Mouse (Mus musculus): ENCODE measurements around the gene Sis.

Sis gene

GRCm38 (mm10) chr3:72967675-72968074, at the start of gene Sis:
Gene Sis, minus strand, starts transcription at chr3:72967863.
- no peak for DNase-seq

DNA sequence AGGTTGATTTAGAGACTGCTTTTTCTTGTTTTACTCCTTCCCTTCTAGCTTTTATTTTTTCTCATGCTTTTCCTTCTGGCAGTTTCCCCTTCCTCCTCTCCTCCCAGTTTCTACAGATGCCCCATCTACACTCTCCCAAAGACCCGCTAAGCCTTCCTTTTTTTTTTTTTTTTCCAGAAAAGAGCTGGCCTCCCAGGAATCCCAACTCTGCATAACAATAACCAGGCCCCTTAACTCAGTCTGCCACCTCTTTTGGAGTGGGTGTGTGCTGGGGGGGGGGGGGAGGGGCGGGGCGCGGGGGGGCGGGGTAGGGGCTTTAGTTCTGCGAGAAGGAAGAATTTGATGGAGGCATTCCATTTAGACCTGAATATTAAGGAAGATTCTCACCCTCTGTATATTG, 38.4 kb upstream of the Sis start:
- no peak for DNase-seq

DNA sequence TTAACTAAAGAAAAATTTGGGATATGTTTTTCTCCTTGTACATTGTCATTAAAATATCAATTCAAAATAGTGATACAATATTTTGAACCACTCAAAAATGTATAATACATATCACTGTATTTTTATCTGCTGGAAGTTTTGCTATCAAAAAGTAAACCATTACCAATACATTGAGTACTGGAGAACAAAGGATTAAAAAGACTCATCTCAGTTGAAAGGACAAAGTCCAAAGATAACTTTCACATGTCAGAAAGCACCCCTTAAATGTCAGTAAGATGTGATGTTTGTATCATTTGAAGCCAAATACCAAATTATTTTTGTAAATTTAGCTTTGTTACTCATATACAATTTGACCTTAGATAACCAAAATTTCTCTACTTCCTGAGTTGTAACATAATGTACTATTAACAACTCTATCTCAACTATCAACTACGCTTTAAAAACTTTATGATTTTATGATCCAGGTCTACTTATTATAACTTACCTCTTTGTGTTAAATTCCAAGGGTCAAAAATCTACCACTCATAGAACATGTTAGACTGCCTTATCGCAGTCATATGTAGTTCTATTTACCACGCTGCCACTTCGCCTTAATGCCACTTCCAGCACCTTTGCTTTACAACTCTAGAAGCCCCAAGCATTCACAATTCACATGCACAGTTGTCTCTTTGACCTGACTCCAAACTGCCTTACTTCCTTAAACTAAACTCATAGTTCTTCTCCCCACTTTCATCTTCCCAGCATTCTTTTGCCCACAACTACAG, 35.5 kb upstream of the Sis start:
- DNase-seq, result no peak

GRCm38 (mm10) chr3:72997517-72997916, 29.9 kb upstream of the Sis start:
- DNase-seq, result no peak

DNA sequence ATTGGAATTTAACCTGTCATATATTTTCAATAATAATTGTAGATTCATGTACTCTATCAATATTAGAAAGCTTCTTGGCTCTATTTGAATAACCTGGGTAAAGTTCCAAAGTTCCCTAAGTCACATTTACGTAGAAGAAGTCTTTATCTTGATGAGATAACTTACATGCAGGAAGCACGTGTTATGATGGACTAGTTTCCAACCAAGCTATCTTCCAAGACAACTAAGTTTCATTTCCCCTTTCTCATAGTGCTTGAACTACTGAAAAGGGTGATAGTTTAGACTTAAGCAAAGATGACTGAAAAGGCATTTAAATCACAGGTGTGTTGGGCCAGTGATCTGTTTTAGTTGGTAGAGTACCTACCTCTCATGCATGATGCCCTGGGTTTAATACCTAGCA, 23.3 kb upstream of the Sis start:
- no peak for DNase-seq

DNA sequence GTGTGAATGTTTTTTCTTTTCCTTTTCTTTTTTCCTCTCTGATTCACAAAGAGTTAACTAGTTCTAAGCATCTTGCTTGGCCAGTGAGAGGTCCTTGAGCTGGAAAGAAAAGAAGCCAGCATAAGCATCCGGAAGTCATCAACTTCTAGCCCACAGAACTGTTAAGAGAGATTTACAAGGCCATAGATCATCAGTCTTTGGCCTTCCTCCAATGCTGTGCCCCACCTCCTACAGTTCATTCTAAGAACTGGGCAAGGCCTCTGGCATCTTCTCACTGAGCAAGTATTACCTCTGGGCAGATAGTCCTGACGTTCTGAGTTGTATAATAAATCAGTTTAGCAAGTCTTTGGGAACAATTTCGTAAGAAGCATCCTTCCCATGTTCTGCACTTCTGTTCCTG, 8.9 kb upstream of the Sis start:
- DNase-seq, result no peak

- DNase-seq, result no peak
Measured at GRCm38 (mm10) chr3:72918919-72919526, 48.6 kb downstream of the Sis start.

- no peak for DNase-seq
Measured at GRCm38 (mm10) chr3:72882501-72882900, 85.2 kb downstream of the Sis start.

- DNase-seq, result no peak
Measured at GRCm38 (mm10) chr3:72868141-72868540, 99.5 kb downstream of the Sis start.

- no peak for DNase-seq
Measured at GRCm38 (mm10) chr3:72858738-72859137, 108.9 kb downstream of the Sis start.

- no peak for DNase-seq
Measured at GRCm38 (mm10) chr3:72855405-72855804, 112.3 kb downstream of the Sis start.

DNA sequence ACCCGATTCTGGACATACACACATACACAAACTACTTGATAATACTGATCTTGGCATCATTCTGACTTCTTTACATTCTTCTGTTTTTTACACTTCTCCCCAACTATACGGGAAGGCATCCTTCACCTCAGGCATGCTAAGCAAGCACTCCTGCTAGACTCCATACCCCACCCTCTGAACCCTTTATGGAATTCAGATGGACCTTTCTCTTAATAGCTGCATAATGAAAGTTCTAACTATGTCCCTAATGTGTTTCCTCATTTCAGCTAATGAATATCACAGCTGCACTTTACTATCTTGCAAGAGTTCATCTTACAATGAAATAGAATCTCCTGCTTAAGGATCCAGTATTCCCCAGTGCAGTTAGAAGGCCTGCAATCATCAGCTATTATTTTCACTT, 127.0 kb downstream of the Sis start:
- no peak for DNase-seq

All from lung, adult 18-20 months (tissue).